Mouse (Mus musculus) forebrain, embryonic 12.5 days (tissue): ENCODE measurements around the gene Fam71f2. TPM values are rescaled to one million over a fixed set of nuclear protein-coding genes. Genes with fewer than 3 reads are reported as not detected.

Experiments
- ATAC-seq: fragments of 200-750 bp; cut with Nextera tagmentation; 2 replicates; pipeline ENCODE4 v1.8.0; 2017; ENCODE audit warnings: moderate TSS enrichment; ENCODE audit not compliant: low FRiP score
- H3K27ac ChIP-seq: fragments of 300-500 bp; sonication (generic); 2 replicates; pipeline ENCODE4 v1.5.1; 2016; ENCODE audit warnings: mild to moderate bottlenecking
- H3K27me3 ChIP-seq: fragments of 300-500 bp; sonication (generic); 2 replicates; pipeline ENCODE4 v1.6.1; 2016; ENCODE audit warnings: mild to moderate bottlenecking
- H3K36me3 ChIP-seq: fragments of 300-500 bp; sonication (generic); replicated peaks from 2 replicates; pipeline ENCODE4 v1.6.1; 2016; ENCODE audit warnings: mild to moderate bottlenecking
- H3K4me1 ChIP-seq: fragments of 300-500 bp; sonication (generic); 2 replicates; pipeline ENCODE4 v1.6.1; 2016
- H3K4me2 ChIP-seq: fragments of 300-500 bp; sonication (generic); 2 replicates; pipeline ENCODE4 v1.6.1; 2016; ENCODE audit warnings: mild to moderate bottlenecking, moderate library complexity
- H3K4me3 ChIP-seq: fragments of 300-500 bp; sonication (generic); replicated peaks from 2 replicates; pipeline ENCODE4 v1.5.1; 2016; ENCODE audit warnings: mild to moderate bottlenecking
- H3K9ac ChIP-seq: fragments of 300-500 bp; sonication (generic); 2 replicates; pipeline ENCODE4 v1.6.1; 2016; ENCODE audit warnings: mild to moderate bottlenecking
- H3K9me3 ChIP-seq: fragments of 300-500 bp; sonication (generic); 2 replicates; pipeline ENCODE4 v1.6.1; 2016
- WGBS: fragments of 180-500 bp; shearing (Covaris S2); methylation state at CpG from one replicate; pipeline ENCODE4 v1.1.7; 2016; 5-methylcytosine and 5-hydroxymethylcytosine counted together
- polyA plus RNA-seq: library from polyadenylated mRNA; unstranded; fragments of >200 nt; fragmentation: Nextera tagmentation; extraction: Ambion mirVana; gene quantifications from 2 replicates; pipeline ENCODE4 v1.2.1, GENCODE M21; 2016

Fam71f2 gene
- polyA plus RNA-seq, 1 experiment from 2014 or later: 0.77 TPM

- H3K36me3 ChIP-seq: no peaks in the 10 kb centered on the region
- no peaks in the 10 kb centered on the region for H3K9me3 ChIP-seq
- H3K4me2 ChIP-seq: no peak overlapping the region
- WGBS: 84% methylated on average over 6 of the region's 6 CpGs
- no peaks in the 10 kb centered on the region for H3K4me1 ChIP-seq
- H3K9ac ChIP-seq: no peak overlapping the region
- no peak for ATAC-seq
- no peaks in the 10 kb centered on the region for H3K27me3 ChIP-seq
- no peak overlapping the region for H3K4me3 ChIP-seq
- H3K27ac ChIP-seq: no peak overlapping the region
Observed at GRCm38 (mm10) chr6:29321586-29321985, 42.2 kb downstream of the Fam71f2 start.

- ATAC-seq: no peak
- no peak overlapping the region for H3K27ac ChIP-seq
- 90% methylated on average over 7 of the region's 7 CpGs for WGBS
- no peaks in the 10 kb centered on the region for H3K4me1 ChIP-seq
- H3K36me3 ChIP-seq: no peaks in the 10 kb centered on the region
- no peaks in the 10 kb centered on the region for H3K9me3 ChIP-seq
- no peak overlapping the region for H3K4me2 ChIP-seq
- H3K4me3 ChIP-seq: no peak overlapping the region
- no peaks in the 10 kb centered on the region for H3K27me3 ChIP-seq
- no peak overlapping the region for H3K9ac ChIP-seq
Observed at GRCm38 (mm10) chr6:29322147-29322546, 42.8 kb downstream of the Fam71f2 start.

GRCm38 (mm10) chr6:29322735-29323134, 43.3 kb downstream of the Fam71f2 start:
- no peaks in the 10 kb centered on the region for H3K4me1 ChIP-seq
- no peak overlapping the region for H3K4me2 ChIP-seq
- no peaks in the 10 kb centered on the region for H3K27me3 ChIP-seq
- no peaks in the 10 kb centered on the region for H3K36me3 ChIP-seq
- WGBS: 83% methylated on average over 4 of the region's 4 CpGs
- H3K27ac ChIP-seq: no peak overlapping the region
- H3K9ac ChIP-seq: no peak overlapping the region
- H3K4me3 ChIP-seq: no peak overlapping the region
- H3K9me3 ChIP-seq: no peaks in the 10 kb centered on the region
- no peak for ATAC-seq

- Histone ChIP-seq H3K9ac (no peak overlapping the region), H3K4me3 (no peak overlapping the region), H3K4me1 (no peaks in the 10 kb centered on the region), H3K9me3 (no peaks in the 10 kb centered on the region), H3K4me2 (no peak overlapping the region), H3K27me3 (no peaks in the 10 kb centered on the region), H3K27ac (no peak overlapping the region), H3K36me3 (no peaks in the 10 kb centered on the region)
- no peak for ATAC-seq
- WGBS: 90% methylated on average over 9 of the region's 9 CpGs
Observed at GRCm38 (mm10) chr6:29326961-29327360, 47.6 kb downstream of the Fam71f2 start.

- Histone ChIP-seq H3K4me2 (no peak overlapping the region), H3K36me3 (no peaks in the 10 kb centered on the region), H3K27me3 (no peaks in the 10 kb centered on the region), H3K9ac (no peak overlapping the region), H3K4me3 (no peak overlapping the region), H3K4me1 (no peaks in the 10 kb centered on the region), H3K27ac (no peak overlapping the region), H3K9me3 (no peaks in the 10 kb centered on the region)
- no peak for ATAC-seq
- WGBS: 87% methylated on average over 4 of the region's 4 CpGs
Observed at GRCm38 (mm10) chr6:29329514-29329913, 50.1 kb downstream of the Fam71f2 start.

Other genes starting within 250 kb of the Fam71f2 start
- not detected in 2 replicates for gene Lep, start 219.4 kb upstream of the Fam71f2 start, polyA plus RNA-seq
- 62.9 and 67.6 TPM in 2 replicates for gene Rbm28, start 114.6 kb upstream of the Fam71f2 start, polyA plus RNA-seq
- 1.1 and 1.2 TPM in 2 replicates for gene Prrt4, start 100.0 kb upstream of the Fam71f2 start, polyA plus RNA-seq
- 36.3 and 39.8 TPM in 2 replicates for gene Impdh1, start 63.2 kb upstream of the Fam71f2 start, polyA plus RNA-seq
- 31.3 and 32.5 TPM in 2 replicates for gene Hilpda, start 7.1 kb upstream of the Fam71f2 start, polyA plus RNA-seq
- gene Fam71f1, start 39.5 kb downstream of the Fam71f2 start, polyA plus RNA-seq: not detected in 2 replicates
- gene Calu, start 68.5 kb downstream of the Fam71f2 start, polyA plus RNA-seq: 192 and 207 TPM in 2 replicates
- 0.23 and 0.37 TPM in 2 replicates for gene Opn1sw, start 108.9 kb downstream of the Fam71f2 start, polyA plus RNA-seq
- gene Ccdc136, start 116.7 kb downstream of the Fam71f2 start, polyA plus RNA-seq: 27.2 and 29.9 TPM in 2 replicates
- 4.1 and 4.5 TPM in 2 replicates for gene Flnc, start 153.7 kb downstream of the Fam71f2 start, polyA plus RNA-seq
- 196 and 197 TPM in 2 replicates for gene Atp6v1f, start 188.1 kb downstream of the Fam71f2 start, polyA plus RNA-seq
- gene Atp6v1fnb, start 191.8 kb downstream of the Fam71f2 start, polyA plus RNA-seq: 0.37 TPM in 1 of 2 replicates, not detected in the other
- gene Kcp, start 228.4 kb downstream of the Fam71f2 start, polyA plus RNA-seq: 9.4 and 10.8 TPM in 2 replicates
- 0.95 and 1.3 TPM in 2 replicates for gene Irf5, start 247.0 kb downstream of the Fam71f2 start, polyA plus RNA-seq